Mouse (Mus musculus) C2C12 (cell line): Measurements from ENCODE around the gene Uevld. TPM values are rescaled to one million over a fixed set of nuclear protein-coding genes. Genes with fewer than 3 reads are reported as not detected.
A peak's percentile ranks its signal among the peaks of the same experiment; 100 is the strongest.
"Not testable (repeated sequence)": the region's sequence is repeated elsewhere in the genome, so short reads cannot be mapped to it uniquely, and the experiment has no call there.

Experiments
- H3K27me3 ChIP-seq: one replicate; pipeline ENCODE4 v1.6.1; 2011; ENCODE audit not compliant: control insufficient read depth, insufficient read depth, insufficient read length
- H3K36me3 ChIP-seq: one replicate; pipeline ENCODE4 v1.6.1; 2011; ENCODE audit not compliant: control insufficient read depth, insufficient read depth
- H3K4me3 ChIP-seq: one replicate; pipeline ENCODE4 v1.5.1; 2011; ENCODE audit warnings: mild to moderate bottlenecking, control low read depth; ENCODE audit not compliant: poor library complexity, insufficient read depth, severe bottlenecking
- H3K79me2 ChIP-seq: one replicate; pipeline ENCODE4 v1.6.1; 2011; ENCODE audit not compliant: control insufficient read depth, insufficient read depth
- H3K79me3 ChIP-seq: one replicate; pipeline ENCODE4 v1.6.1; 2011; ENCODE audit warnings: low read depth, control low read depth
- H3ac ChIP-seq: one replicate; pipeline ENCODE3; 2011; ENCODE audit warnings: low read depth; ENCODE audit not compliant: control insufficient read depth, insufficient read length
- CEBPB ChIP-seq: IDR thresholded peaks from one replicate; pipeline ENCODE4 v1.6.1; 2011; ENCODE audit warnings: low read depth, mild to moderate bottlenecking, control low read depth, moderate library complexity
- CTCF ChIP-seq: IDR thresholded peaks from one replicate; pipeline ENCODE4 v1.5.1; 2011; ENCODE audit not compliant: control insufficient read depth, insufficient read depth, insufficient read length
- FOSL1 ChIP-seq: IDR thresholded peaks from one replicate; pipeline ENCODE4 v1.8.0; 2011; ENCODE audit warnings: mild to moderate bottlenecking, low read length; ENCODE audit not compliant: poor library complexity, insufficient read depth, severe bottlenecking
- MAX ChIP-seq: IDR thresholded peaks from one replicate; pipeline ENCODE4 v1.6.1; 2011; ENCODE audit warnings: mild to moderate bottlenecking, control low read depth
- MYOD1 ChIP-seq: IDR thresholded peaks from one replicate; pipeline ENCODE4 v1.6.1; 2011; ENCODE audit warnings: low read depth; ENCODE audit not compliant: control insufficient read depth, insufficient read length
- MYOG ChIP-seq: IDR thresholded peaks from one replicate; pipeline ENCODE4 v1.6.1; 2011; ENCODE audit not compliant: control insufficient read depth, insufficient read length; ENCODE audit errors: extremely low read depth
- USF1 ChIP-seq: IDR thresholded peaks from one replicate; pipeline ENCODE4 v1.6.1; 2011; ENCODE audit warnings: low read depth, mild to moderate bottlenecking, control low read depth, moderate library complexity
- polyA plus RNA-seq: library from polyadenylated mRNA; unstranded; fragments of >200 nt; fragmentation: generic; extraction: Trizol; gene quantifications from one replicate; pipeline ENCODE4 v1.2.1, GENCODE M21; 2012; ENCODE audit warnings: missing spikeins

Uevld gene
- polyA plus RNA-seq, 1 experiment = 5.0 TPM

DNA sequence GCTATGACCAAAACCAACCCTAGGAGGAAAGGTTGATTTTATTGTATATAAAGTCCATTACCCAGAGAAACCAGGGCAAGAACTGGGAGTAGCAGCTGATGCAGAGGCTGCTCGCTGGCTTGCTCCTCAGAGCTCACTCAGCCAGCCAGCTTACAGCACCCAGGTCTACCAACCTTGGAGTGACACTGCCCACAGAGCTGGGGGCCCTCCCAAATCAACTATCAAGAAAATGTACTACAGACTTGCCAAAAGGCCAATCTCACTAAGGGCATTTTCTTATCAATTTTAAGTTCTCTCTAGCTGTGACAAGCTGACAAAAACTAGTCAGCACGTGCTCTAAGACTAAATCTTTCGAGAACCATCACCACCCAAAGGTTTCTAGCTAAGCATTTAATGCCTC lies 37.2 kb upstream of the Uevld start:
- no peak for TF ChIP-seq USF1
- TF ChIP-seq FOSL1 = no peak
- no peak for TF ChIP-seq MYOD1
- no peak for TF ChIP-seq MYOG
- no peak for TF ChIP-seq CTCF
- TF ChIP-seq CEBPB = no peak
- no peak for TF ChIP-seq MAX

DNA sequence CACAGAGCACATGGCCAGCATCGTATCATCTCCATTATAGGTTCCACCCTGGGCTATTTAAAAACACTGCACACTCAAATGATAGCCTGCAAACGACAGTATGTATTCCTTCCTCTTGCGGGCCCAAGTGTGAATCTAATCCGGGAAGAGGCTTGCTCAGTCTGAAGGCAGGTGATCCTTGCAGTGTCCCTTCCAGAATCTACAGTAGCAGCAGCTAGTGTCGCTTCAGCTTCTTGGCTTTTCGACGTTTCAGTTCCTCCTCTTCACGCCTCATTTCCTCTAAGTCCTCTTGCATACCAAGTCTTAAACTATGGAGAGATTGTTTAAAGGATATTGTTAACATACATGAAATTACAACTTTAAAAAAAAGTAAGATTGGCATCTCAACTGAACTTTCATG lies 34.8 kb upstream of the Uevld start:
- TF ChIP-seq FOSL1 (no peak), CTCF (no peak), MYOG (no peak), MAX (no peak), MYOD1 (no peak), USF1 (no peak)
- peaks cover 56% of the 10 kb centered on the region for H3K36me3 ChIP-seq
- H3K4me3 ChIP-seq = no peak overlapping the region
- no peaks in the 10 kb centered on the region for H3K27me3 ChIP-seq
- H3K79me3 ChIP-seq = no peaks in the 10 kb centered on the region
- H3ac ChIP-seq = no peak overlapping the region
- peaks cover 4% of the 10 kb centered on the region for H3K79me2 ChIP-seq

More for the DNA sequence above, 37.2 kb upstream of the Uevld start:
- no peaks in the 10 kb centered on the region for H3K27me3 ChIP-seq
- peaks cover 4% of the 10 kb centered on the region for H3K79me3 ChIP-seq
- H3K36me3 ChIP-seq = peaks cover 59% of the 10 kb centered on the region
- H3ac ChIP-seq = no peak overlapping the region
- H3K79me2 ChIP-seq = peaks cover 25% of the 10 kb centered on the region
- H3K4me3 ChIP-seq = no peak overlapping the region

- not testable (repeated sequence) for H3ac ChIP-seq, H3K27me3 ChIP-seq, H3K79me2 ChIP-seq, H3K4me3 ChIP-seq, H3K79me3 ChIP-seq
- H3K36me3 ChIP-seq = peaks cover 37% of the 10 kb centered on the region
Measured at GRCm38 (mm10) chr7:46989387-46989786, 31.1 kb upstream of the Uevld start.

- Histone ChIP-seq H3K4me3 (no peak overlapping the region), H3K79me2 (no peaks in the 10 kb centered on the region), H3K79me3 (no peaks in the 10 kb centered on the region), H3K27me3 (no peaks in the 10 kb centered on the region), H3ac (no peak overlapping the region), H3K36me3 (peaks cover 16% of the 10 kb centered on the region)
- TF ChIP-seq CEBPB (no peak), FOSL1 (no peak), MYOD1 (no peak), MAX (no peak), CTCF (no peak), USF1 (no peak), MYOG (no peak)
Measured at GRCm38 (mm10) chr7:46987073-46987472, 28.7 kb upstream of the Uevld start.

DNA sequence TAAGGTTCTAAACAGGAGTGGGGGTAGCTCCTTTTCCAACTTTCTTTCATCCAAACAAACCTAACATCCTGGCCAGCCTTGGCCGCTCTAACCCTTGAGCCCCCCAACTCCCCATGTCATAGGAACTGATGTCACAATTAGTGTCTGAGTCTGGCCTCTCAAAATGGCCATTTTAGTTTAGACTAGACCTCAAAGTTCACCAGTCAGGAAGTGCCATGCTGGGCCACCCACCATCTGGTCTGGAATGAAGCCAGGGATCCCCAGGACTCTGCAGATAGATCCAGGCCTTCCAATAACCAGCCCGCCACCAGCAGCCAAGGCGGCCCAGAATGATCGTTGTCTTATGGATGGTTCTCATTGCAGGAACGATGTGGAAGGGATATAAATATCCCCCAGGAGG lies 28.3 kb upstream of the Uevld start:
- no peak overlapping the region for H3K4me3 ChIP-seq
- H3K79me2 ChIP-seq = no peaks in the 10 kb centered on the region
- TF ChIP-seq USF1 (no peak), CTCF (no peak), MYOD1 (no peak), MYOG (no peak), FOSL1 (no peak), MAX (no peak), CEBPB (no peak)
- no peaks in the 10 kb centered on the region for H3K27me3 ChIP-seq
- H3K79me3 ChIP-seq = no peaks in the 10 kb centered on the region
- peaks cover 12% of the 10 kb centered on the region for H3K36me3 ChIP-seq
- H3ac ChIP-seq = no peak overlapping the region

DNA sequence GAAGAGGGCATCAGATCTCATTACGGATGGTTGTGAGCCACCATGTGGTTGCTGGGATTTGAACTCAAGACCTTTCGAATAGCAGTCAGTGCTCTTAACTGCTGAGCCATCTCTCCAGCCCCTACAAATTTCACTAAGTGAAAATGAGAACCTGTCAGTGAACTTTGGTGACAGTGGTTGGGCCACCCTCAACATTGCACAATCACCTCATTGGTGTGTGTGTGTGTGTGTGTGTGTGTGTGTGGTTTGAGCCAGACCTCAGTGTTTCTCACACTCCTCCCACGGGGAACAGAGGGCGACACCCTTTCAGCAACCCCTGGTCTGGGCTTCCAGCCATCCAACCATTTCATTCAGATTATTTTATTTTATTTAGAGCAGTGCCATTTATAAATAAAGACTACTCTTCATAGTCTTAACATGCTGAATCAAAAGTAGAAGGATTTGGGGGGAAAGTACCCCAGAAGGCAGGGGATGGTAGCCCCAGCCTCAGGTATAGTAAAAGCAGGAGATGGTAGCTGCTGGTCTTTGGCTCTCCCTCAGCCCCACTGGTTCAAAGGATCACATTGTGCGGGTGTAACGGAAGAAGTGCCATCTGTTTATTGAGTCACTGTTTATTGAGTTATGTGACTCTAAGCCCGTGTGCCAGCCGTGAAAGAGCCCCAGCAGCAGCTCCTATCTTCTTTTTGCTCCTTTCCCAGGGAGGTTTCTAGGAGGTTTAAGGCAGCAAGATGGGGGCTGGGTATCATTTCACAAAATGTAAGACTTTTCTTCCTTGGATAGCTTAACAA lies 27.6 kb upstream of the Uevld start:
- Histone ChIP-seq H3ac (no peak overlapping the region), H3K79me3 (no peaks in the 10 kb centered on the region), H3K79me2 (no peaks in the 10 kb centered on the region), H3K36me3 (peaks cover 11% of the 10 kb centered on the region), H3K4me3 (no peak overlapping the region), H3K27me3 (no peaks in the 10 kb centered on the region)
- TF ChIP-seq CEBPB = peak; percentile 85
- no peak for TF ChIP-seq USF1

DNA sequence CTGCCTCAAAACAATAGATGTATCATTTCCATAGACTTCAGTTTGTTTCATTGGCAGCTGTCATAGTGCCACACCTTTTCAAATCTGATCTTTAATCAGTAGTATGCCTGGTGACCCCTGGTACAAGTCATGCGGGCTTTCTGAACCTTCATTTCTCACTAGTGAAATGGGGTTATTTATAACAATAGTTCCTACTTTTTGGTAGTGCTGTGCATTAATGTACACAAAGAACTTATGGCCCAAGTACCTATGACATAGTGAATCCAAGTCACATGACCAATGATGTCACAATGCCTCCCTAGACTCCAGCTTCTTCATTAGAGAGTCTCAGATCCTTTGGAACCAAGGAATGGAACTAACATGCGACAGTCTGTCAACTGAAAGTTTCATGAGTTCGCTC lies 25.0 kb upstream of the Uevld start, which contains the start of gene Gm9999:
Gene Gm9999, plus strand, starts transcription at position 301 of the 400 bp plus-strand sequence.
- H3K79me2 ChIP-seq = no peaks in the 10 kb centered on the region
- TF ChIP-seq CTCF (no peak), USF1 (peak; percentile 36)
- no peaks in the 10 kb centered on the region for H3K36me3 ChIP-seq

More for the DNA sequence above, 25.0 kb upstream of the Uevld start, which contains the start of gene Gm9999:
- no peaks in the 10 kb centered on the region for H3K27me3 ChIP-seq
- no peak within 1 kb of the TSS for H3K4me3 ChIP-seq
- no peak within 1 kb of the TSS for H3ac ChIP-seq
- no peaks in the 10 kb centered on the region for H3K79me3 ChIP-seq
